Mouse (Mus musculus): ENCODE measurements at regions not wholly inside any gene's neighbourhood (a gene's known extent, or its start where the extent isn't known, plus 50 kb on each side); places are given as distances from the start of the nearest gene placed in this dataset.

DNA sequence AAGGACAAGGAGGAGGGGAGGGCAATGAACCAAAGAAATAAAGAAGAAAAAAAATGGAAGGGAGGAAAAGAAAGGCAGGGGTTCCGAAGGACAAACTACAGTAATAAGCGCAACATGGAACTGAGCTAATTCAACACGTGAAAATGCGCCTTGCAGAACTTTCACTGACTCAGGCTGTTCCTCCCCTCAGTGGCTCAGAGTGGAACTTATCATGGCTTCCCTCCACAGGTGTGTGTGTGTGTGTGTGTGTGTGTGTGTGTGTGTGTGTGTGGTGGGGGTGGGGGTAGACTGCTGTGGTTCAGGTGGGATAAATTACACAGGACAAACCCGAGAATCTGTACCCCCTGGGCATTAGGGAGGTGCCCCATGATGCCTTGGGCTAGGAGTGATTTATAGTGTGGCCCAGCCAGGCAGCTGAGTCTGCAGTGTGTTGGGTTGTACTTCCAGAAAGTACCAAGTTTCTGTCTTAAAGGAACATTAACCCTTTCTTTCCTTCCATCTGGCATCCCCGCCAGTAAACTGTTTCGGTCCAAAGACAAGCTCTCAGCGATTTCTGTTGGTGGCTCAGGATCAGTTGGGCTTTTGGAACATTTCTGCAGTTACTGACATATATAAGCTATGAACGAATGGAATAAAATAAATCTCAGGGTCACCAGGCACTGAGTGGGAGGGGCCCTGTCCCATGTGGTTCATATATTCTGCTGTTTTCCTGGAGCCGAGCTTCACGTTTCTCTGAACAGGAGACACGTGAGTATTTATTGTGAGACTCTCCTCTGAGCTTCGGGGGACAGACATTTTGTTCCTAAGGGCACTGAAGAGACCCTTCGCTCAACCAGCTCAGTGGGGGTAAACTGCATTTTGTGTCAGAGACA, 71.1 kb upstream of the Lnx1 start:
- DNase-seq (ENCODE audit: low spot score) = no peak

DNA sequence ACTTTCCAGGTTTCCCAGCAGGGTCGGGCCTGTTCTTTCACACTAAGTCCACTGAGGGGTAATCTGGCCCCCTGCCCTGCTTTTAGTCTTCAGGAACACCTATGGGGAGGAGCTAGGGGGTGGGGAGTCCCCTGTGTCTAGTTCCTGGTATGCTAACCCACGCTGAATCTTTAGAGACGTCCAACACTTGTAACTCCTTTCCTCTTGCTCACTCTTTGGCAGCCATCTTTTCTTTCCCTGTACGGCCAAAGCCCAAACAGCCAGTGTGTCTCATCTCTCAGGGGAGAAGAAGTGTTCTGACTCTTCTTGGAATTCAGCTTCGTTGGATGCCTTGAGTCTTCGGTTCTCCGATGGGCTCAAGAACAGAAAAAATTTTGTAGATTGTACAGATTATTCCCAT, 68.4 kb upstream of the Lnx1 start:
- DNase-seq (ENCODE audit: low spot score) = no peak

DNA sequence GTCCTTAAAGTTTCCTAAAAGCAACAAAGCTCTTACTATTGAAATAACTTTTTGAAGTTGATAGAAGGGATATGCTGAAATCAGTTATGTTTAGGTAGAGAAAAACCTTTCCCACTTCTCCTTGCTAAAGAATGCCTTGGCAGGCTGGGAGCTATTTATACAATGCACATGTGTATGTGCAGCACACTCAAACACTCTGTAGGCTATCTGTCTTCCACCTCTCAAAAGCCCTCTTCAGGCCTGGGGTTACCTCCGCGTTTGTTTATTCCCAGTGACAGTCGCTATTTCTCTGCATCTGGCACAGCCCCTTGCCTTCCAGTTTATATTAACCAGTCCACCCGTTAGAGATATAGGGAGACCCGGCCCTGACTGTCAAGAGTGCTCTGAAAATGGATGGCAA, 66.3 kb upstream of the Lnx1 start:
- no peak for DNase-seq (ENCODE audit: low spot score)

DNA sequence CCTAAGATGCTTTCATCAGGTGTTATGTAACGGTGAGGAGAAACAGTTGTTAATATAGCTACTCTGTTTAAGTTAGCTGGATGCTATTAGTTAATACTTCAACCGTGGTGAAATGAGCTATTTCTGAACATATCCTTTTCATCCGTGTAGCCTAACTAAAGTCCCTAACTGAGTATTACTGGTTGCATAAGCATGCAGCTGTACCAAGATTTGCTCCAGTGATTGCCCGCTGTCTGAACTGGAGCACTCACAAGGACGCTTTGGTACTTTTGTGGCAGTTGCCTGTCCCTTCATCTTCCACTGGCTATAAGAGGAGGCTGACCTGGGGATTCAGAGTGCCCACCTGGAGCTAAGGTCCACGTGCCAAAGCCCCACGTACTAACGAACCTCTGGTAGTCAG, 65.3 kb upstream of the Lnx1 start:
- no peak for DNase-seq (ENCODE audit: low spot score)

DNA sequence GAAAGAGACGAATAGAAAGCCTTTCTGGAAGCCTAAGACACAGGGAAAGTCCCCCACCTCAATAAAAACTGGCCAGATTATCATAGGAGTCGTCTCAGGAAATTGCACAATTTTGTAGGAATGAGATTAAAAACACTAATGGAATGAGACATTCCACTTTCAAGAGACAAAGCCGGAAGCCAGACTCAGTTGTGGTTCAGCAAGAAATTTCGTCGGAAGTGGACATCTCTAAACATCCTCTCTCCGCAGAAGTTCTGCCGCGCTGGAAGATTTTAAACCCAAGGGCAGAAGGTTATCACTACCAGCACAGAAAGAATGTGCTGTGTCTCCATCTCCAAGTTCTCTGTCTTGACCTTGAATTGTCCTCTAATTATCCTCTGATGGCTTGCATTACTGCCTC, 63.5 kb upstream of the Lnx1 start:
- no peak for DNase-seq (ENCODE audit: low spot score)

DNA sequence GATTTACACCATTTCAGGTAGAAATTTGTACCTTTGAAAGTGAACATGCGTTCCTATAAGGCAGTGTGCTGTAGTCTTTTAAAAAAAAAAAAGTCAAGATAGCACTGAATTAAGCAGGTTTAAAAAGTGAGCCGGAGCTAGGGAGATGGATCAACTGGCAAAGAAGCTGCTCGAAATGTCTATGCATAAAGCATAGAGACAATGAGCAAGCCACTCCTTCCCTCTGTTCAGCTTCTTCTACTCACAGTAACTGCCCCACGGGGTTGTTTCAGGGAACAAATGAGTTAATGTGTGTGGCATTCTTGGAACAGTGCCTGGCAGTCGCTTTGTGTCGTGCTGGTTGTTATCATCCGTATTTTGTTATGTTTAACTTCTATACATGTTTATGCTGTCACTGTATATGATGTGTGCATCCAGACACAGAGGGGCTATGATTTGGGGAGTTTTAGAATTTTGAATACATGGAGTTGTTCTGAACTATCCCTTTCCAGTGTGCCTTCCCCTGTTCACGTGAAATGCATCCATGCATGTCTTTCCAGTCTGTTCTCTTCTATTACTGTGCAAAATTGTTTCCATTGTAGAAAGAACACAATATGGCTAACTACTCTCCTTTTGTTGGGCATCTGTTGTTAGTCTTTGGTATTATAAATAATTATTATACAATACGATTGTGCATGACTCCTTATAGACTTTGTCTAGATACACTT, 62.5 kb upstream of the Lnx1 start:
- DNase-seq (ENCODE audit: low spot score) = no peak

DNA sequence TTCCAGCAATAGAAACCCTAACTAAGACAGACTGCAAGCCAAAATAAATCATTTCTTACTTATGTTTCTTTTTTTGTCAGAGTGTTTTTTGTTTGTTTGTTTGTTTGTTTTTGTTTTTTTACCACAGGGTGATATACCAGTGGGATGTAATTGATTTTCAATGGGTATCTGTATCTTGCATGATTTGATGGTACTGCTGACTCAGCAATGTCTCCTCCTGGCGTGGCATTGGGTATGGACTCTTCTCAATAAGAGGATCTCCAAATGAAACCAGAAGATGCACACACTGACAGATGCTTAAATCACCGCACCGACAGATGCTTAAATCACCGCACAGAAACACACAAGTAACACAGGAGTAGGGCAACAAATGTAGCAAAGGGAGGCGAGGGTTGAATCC, 54.8 kb upstream of the Lnx1 start:
- DNase-seq (ENCODE audit: low spot score) = no peak

DNA sequence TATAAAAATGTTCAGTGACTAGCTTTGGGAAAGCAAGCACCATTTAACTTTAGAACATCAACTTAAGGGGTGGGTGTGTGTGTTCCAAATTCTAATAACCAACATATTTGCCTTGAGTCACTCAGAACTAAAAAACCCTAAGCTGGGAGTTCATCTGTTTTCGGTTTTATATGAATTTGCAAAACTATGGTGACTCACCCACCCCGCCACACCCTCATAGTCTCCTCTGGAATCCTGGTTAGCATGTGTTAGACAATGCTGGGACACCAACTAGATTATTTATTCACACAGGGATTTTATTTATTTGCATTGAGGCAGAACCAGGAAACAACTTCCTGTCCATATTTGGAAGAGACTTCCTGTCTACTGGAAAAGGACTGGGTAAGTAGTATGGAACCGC, 50.2 kb upstream of the Lnx1 start:
- DNase-seq (ENCODE audit: low spot score) = no peak

Data from ovary, postnatal 14 days (tissue).